Mouse (Mus musculus): ENCODE results near the gene Ndufaf7. TPM values are rescaled to one million over a fixed set of nuclear protein-coding genes. Genes with fewer than 3 reads are reported as not detected.
A peak's percentile ranks its signal among the peaks of the same experiment; 100 is the strongest.

Ndufaf7 gene
- polyA plus RNA-seq, 1 experiment from 2014 or later, result 53.9 TPM

DNA sequence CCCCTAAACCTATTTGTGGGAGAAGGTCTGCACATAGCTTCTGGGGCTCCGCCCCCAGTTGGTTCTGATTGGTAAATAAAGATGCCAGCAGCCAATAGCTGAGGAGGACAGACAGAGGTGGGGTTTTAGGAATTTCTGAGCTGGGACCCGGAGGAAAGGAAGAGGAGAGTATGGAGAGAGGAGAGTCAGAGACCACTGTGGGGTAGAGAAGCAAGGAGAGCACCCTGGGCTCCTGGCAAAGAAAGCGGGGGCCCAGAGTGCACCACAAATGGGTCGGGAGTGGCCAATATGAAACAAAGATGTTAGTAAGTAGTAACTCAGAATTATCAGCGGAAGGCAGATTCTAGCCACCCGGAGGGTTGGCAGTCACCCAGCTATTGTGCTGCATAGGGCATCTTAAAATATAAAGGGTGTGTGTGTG lies 24.1 kb upstream of the Ndufaf7 start:
- peak overlapping the region; percentile 46; the same call in 1 of the 2 replicates for H3K9ac ChIP-seq (ENCODE audit: low read length)

DNA sequence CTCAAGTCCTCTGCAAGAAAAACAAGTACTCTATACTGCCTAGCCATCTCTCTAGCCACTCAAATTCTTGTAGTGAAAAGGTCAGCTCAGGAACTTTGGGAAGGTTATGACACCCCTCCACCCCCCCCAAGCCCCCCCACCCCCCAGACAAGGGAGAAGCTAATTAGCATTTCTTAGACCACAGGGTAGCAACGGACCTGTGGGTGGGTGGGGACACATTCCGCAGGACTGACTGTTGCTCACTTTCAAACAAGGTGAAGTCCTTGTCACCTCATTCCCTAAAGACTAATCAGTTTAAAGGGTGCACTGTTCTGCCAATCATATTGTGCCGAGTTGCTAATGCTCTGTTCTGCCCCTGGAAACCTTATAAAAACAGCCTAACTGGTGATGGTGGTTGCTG lies 23.0 kb upstream of the Ndufaf7 start:
- H3K27me3 ChIP-seq (ENCODE audit: control insufficient read depth, insufficient read depth, low read length), result no peaks in the 10 kb centered on the region
- ATAC-seq (ENCODE audit: low FRiP score), result no peak
- WGBS, result 82% methylated on average over 3 of the region's 3 CpGs

More for the DNA sequence above, 24.1 kb upstream of the Ndufaf7 start:
- Histone ChIP-seq H3K27ac (ENCODE audit: low read depth, low read length) (no peak overlapping the region), H3K9me3 (ENCODE audit: control insufficient read depth, low read length) (no peaks in the 10 kb centered on the region), H3K4me3 (ENCODE audit: low read depth, low read length) (peak overlapping the region; percentile 16), H3K4me1 (ENCODE audit: control insufficient read depth, insufficient read depth, low read length) (peaks cover 4% of the 10 kb centered on the region; the same call in 1 of the 2 replicates), H3K4me2 (peak overlapping the region; percentile 36), H3K36me3 (ENCODE audit: control insufficient read depth, insufficient read depth, low read length) (no peaks in the 10 kb centered on the region), H3K27me3 (ENCODE audit: control insufficient read depth, insufficient read depth, low read length) (no peaks in the 10 kb centered on the region)
- WGBS, result 28% methylated on average over 6 of the region's 6 CpGs
- DNase-seq (ENCODE audit: low spot score, missing footprints) (peak; percentile 79), ATAC-seq (ENCODE audit: low FRiP score) (peak; percentile 48)

DNA sequence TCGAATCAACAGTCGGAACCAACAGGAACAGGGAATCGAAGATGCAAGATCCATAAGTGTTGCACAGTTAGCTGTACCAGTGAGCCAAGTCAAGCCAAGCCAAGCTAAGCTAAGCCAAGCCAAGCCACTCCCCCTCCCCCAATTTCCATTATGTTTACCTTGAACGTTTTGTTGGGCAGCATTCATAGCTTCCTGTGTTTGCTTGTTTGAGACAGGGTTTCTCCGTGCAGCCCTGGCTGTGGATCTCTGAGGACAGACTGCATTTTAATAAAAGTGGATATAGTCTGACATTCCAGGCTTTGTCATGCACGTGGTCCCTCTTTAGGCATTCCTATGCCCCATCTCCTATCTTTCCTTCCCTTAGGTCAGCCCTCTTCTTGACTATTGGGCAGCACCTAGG lies 21.2 kb upstream of the Ndufaf7 start:
- Histone ChIP-seq H3K4me3 (ENCODE audit: low read depth, low read length) (peak overlapping the region; percentile 64), H3K9me3 (ENCODE audit: control insufficient read depth, low read length) (no peaks in the 10 kb centered on the region), H3K36me3 (ENCODE audit: control insufficient read depth, insufficient read depth, low read length) (peaks cover 3% of the 10 kb centered on the region; the same call in 1 of the 2 replicates), H3K4me1 (ENCODE audit: control insufficient read depth, insufficient read depth, low read length) (peaks cover 4% of the 10 kb centered on the region; the same call in 1 of the 2 replicates), H3K9ac (ENCODE audit: low read length) (peak overlapping the region; percentile 81), H3K27ac (ENCODE audit: low read depth, low read length) (no peak overlapping the region), H3K27me3 (ENCODE audit: control insufficient read depth, insufficient read depth, low read length) (no peaks in the 10 kb centered on the region), H3K4me2 (peak overlapping the region; percentile 78)
- peak; percentile 38 for ATAC-seq (ENCODE audit: low FRiP score)
- peak; percentile 85 for DNase-seq (ENCODE audit: low spot score, missing footprints)
- 57% methylated on average over 6 of the region's 6 CpGs for WGBS

More for the DNA sequence above, 23.0 kb upstream of the Ndufaf7 start:
- no peak for DNase-seq (ENCODE audit: low spot score, missing footprints)
- Histone ChIP-seq H3K9ac (ENCODE audit: low read length) (no peak overlapping the region), H3K9me3 (ENCODE audit: control insufficient read depth, low read length) (no peaks in the 10 kb centered on the region), H3K4me2 (no peak overlapping the region), H3K4me1 (ENCODE audit: control insufficient read depth, insufficient read depth, low read length) (peaks cover 4% of the 10 kb centered on the region; the same call in 1 of the 2 replicates), H3K27ac (ENCODE audit: low read depth, low read length) (no peak overlapping the region), H3K4me3 (ENCODE audit: low read depth, low read length) (no peak overlapping the region), H3K36me3 (ENCODE audit: control insufficient read depth, insufficient read depth, low read length) (no peaks in the 10 kb centered on the region; the same call in 1 of the 2 replicates)

DNA sequence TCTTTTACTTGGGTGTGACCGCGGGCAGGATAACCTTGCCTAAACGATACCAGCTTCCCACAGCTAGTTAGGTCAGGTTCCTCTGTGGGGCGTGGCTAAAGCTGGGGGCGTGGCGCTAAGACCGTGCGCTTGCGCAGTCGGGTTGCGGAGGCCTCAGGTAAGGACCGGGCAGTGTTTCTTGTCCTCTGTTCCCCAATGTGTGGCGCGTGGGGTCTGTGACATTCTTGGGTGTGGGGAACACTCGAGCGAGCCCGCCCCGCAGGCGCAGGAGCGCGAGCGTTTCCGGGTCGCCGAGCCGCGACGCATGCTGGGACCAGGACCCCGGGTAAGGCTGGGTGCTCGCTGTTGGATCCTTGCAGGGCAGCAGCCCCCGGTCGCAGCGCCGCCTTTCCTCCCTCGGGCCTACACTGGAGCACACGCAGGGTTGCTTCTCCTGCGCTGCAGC lies 20.5 kb upstream of the Ndufaf7 start, which contains the start of gene Cebpzos:
TSS of gene Cebpzos (plus strand) at position 132 of the 445 bp plus-strand sequence.
- WGBS, result under 1% methylated on average over 37 of the region's 37 CpGs
- ATAC-seq (ENCODE audit: low FRiP score) (peak; percentile 94), DNase-seq (ENCODE audit: low spot score, missing footprints) (peak; percentile 98)
- Histone ChIP-seq H3K9me3 (ENCODE audit: control insufficient read depth, low read length) (no peaks in the 10 kb centered on the region), H3K27ac (ENCODE audit: low read depth, low read length) (peak within 1 kb of the TSS; percentile 53), H3K36me3 (ENCODE audit: control insufficient read depth, insufficient read depth, low read length) (peaks cover 6% of the 10 kb centered on the region), H3K9ac (ENCODE audit: low read length) (peak within 1 kb of the TSS; percentile 81), H3K4me2 (peak within 1 kb of the TSS; percentile 78), H3K27me3 (ENCODE audit: control insufficient read depth, insufficient read depth, low read length) (no peaks in the 10 kb centered on the region), H3K4me3 (ENCODE audit: low read depth, low read length) (peak within 1 kb of the TSS; percentile 64), H3K4me1 (ENCODE audit: control insufficient read depth, insufficient read depth, low read length) (peaks cover 4% of the 10 kb centered on the region; the same call in 1 of the 2 replicates)

DNA sequence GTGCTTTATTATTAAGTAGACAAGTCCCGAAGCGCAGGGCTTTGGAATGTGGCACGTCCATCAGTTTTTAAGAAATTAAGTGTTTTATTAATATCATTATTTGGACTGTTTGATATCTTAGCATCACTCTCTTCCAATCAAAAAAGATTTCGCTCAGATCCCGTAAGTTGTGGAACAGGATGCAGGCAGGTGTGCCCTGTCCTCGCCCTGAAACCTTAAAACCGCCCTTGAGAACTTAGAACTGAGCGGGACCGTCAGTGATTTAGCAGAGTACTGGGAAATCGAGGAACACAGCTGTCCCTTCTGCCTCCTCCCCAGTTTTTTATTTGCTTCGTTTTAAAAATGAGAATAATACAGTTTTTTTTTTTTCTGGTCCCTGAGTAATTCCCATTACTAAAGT lies 20.0 kb upstream of the Ndufaf7 start:
- Histone ChIP-seq H3K9me3 (ENCODE audit: control insufficient read depth, low read length) (no peaks in the 10 kb centered on the region), H3K9ac (ENCODE audit: low read length) (peak overlapping the region; percentile 81), H3K4me2 (peak overlapping the region; percentile 78), H3K36me3 (ENCODE audit: control insufficient read depth, insufficient read depth, low read length) (peaks cover 10% of the 10 kb centered on the region), H3K27me3 (ENCODE audit: control insufficient read depth, insufficient read depth, low read length) (no peaks in the 10 kb centered on the region), H3K4me1 (ENCODE audit: control insufficient read depth, insufficient read depth, low read length) (peaks cover 4% of the 10 kb centered on the region; the same call in 1 of the 2 replicates), H3K27ac (ENCODE audit: low read depth, low read length) (peak overlapping the region; percentile 53), H3K4me3 (ENCODE audit: low read depth, low read length) (peak overlapping the region; percentile 64)
- ATAC-seq (ENCODE audit: low FRiP score) (peak; percentile 25; the same call in 1 of the 2 replicates), DNase-seq (ENCODE audit: low spot score, missing footprints) (no peak)
- 6% methylated on average over 11 of the region's 11 CpGs for WGBS

DNA sequence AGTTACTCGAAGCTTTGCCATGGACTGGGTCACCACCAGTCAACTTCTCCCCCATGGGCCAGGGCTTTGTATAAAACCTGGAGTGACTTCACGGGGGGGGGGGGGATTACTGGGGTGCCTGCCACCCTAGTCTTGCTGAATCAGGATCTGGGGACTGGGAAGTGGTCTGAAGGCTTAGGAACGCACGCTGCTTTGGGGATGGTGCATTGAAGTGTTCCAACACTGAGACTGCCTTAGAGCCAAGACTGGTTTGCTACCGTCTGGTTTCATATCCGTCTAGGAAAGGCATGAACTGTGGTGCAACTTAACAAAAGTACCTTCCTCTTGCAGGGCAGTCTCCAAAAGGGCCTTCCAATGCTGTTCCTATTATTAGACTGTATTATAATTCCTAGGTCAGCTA lies 19.2 kb upstream of the Ndufaf7 start:
- peaks cover 4% of the 10 kb centered on the region; the same call in 1 of the 2 replicates for H3K4me1 ChIP-seq (ENCODE audit: control insufficient read depth, insufficient read depth, low read length)
- no peak overlapping the region for H3K4me3 ChIP-seq (ENCODE audit: low read depth, low read length)
- DNase-seq (ENCODE audit: low spot score, missing footprints) (peak; percentile 82), ATAC-seq (ENCODE audit: low FRiP score) (no peak)
- H3K27ac ChIP-seq (ENCODE audit: low read depth, low read length), result no peak overlapping the region
- no peaks in the 10 kb centered on the region for H3K9me3 ChIP-seq (ENCODE audit: control insufficient read depth, low read length)
- WGBS, result 42% methylated on average over 6 of the region's 6 CpGs
- H3K4me2 ChIP-seq, result peak overlapping the region; percentile 78
- no peaks in the 10 kb centered on the region for H3K27me3 ChIP-seq (ENCODE audit: control insufficient read depth, insufficient read depth, low read length)
- H3K9ac ChIP-seq (ENCODE audit: low read length), result no peak overlapping the region; the same call in 1 of the 2 replicates
- peaks cover 12% of the 10 kb centered on the region for H3K36me3 ChIP-seq (ENCODE audit: control insufficient read depth, insufficient read depth, low read length)

DNA sequence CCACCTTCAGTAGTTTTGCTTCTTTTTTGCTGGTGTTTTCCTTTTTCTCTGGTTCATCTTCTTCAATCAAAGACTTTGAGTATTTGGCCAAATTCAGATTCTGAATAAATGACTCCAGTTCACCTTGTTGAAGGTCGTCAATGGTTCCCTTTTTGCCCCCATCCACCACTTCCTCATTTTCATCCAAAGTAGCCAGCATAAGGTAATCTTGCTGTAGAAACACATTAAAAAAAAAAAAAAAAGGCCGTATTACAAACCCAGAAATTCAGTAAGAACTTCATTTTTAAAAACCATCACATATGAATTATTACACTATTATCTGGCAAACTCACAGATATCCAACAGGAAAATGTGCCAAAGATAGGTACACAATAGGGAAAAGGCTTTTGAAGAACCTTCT lies 1.1 kb upstream of the Ndufaf7 start:
- peaks cover 10% of the 10 kb centered on the region; the same call in 1 of the 2 replicates for H3K36me3 ChIP-seq (ENCODE audit: control insufficient read depth, insufficient read depth, low read length)
- 91% methylated on average over 2 of the region's 2 CpGs for WGBS

DNA sequence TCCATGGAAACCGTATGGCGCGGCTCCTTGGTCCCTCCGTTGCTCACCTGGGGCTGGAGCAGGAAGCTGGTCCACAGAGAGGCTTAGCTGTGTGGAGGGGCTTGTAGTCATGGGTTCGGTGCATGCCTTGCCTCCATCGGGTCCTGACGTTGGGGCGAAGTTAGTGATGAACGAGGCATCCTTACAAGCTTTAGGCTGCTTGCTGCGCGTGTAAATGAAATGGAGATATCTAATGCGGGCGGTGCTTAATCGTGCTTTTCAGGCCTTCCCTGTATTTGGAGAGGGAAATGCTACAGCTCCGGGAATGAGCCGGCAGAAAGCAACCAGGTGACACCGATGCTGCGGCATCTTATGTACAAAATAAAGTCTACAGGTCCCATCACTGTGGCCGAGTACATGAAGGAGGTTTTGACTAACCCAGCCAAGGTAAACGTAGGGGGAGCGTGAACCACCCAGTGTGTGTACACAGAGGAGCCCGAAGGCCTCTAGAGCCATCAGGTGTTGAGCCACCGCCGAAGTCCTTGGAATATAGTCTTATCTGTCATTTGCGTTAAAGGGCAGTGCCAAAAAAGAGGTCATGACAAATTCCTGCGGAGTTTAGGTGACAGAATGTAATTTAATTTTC lies 405 bp downstream of the Ndufaf7 start:
- Histone ChIP-seq H3K36me3 (ENCODE audit: control insufficient read depth, insufficient read depth, low read length) (peaks cover 5% of the 10 kb centered on the region; the same call in 1 of the 2 replicates), H3K9me3 (ENCODE audit: control insufficient read depth, low read length) (no peaks in the 10 kb centered on the region), H3K4me2 (peak overlapping the region; percentile 75), H3K27me3 (ENCODE audit: control insufficient read depth, insufficient read depth, low read length) (no peaks in the 10 kb centered on the region), H3K4me1 (ENCODE audit: control insufficient read depth, insufficient read depth, low read length) (peaks cover 8% of the 10 kb centered on the region), H3K9ac (ENCODE audit: low read length) (peak overlapping the region; percentile 84), H3K4me3 (ENCODE audit: low read depth, low read length) (peak overlapping the region; percentile 86), H3K27ac (ENCODE audit: low read depth, low read length) (no peak overlapping the region)
- no peak for DNase-seq (ENCODE audit: low spot score, missing footprints)
- no peak for ATAC-seq (ENCODE audit: low FRiP score)
- WGBS, result 11% methylated on average over 26 of the region's 26 CpGs

More for the DNA sequence above, 1.1 kb upstream of the Ndufaf7 start:
- DNase-seq (ENCODE audit: low spot score, missing footprints) (no peak), ATAC-seq (ENCODE audit: low FRiP score) (no peak)
- Histone ChIP-seq H3K4me3 (ENCODE audit: low read depth, low read length) (peak overlapping the region; percentile 86), H3K4me2 (peak overlapping the region; percentile 76), H3K9me3 (ENCODE audit: control insufficient read depth, low read length) (no peaks in the 10 kb centered on the region), H3K27me3 (ENCODE audit: control insufficient read depth, insufficient read depth, low read length) (no peaks in the 10 kb centered on the region), H3K27ac (ENCODE audit: low read depth, low read length) (no peak overlapping the region), H3K4me1 (ENCODE audit: control insufficient read depth, insufficient read depth, low read length) (peaks cover 8% of the 10 kb centered on the region), H3K9ac (ENCODE audit: low read length) (peak overlapping the region; percentile 84)

DNA sequence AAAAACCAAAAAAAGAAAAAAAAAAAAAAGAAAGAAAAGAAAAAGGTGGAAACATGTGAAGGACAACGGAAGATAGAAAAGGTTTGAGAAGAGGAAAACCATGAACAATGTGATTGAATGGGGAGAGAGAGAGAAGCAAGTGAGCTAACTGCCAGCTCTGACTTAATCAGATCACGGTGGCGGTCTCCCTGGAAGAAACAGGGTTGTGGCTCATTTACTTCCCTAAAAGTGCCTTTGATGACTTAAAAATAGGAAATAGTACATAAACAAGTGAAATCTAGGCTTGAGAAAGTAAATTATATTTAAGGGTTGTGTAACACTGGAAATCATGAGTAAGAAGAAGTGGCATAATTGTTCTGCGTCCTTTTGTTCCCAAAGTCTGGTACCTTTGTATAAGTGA lies 2.0 kb downstream of the Ndufaf7 start:
- peaks cover 5% of the 10 kb centered on the region for H3K36me3 ChIP-seq (ENCODE audit: control insufficient read depth, insufficient read depth, low read length)
- no peaks in the 10 kb centered on the region for H3K27me3 ChIP-seq (ENCODE audit: control insufficient read depth, insufficient read depth, low read length)
- no peak for ATAC-seq (ENCODE audit: low FRiP score)
- H3K9me3 ChIP-seq (ENCODE audit: control insufficient read depth, low read length), result no peaks in the 10 kb centered on the region
- no peak overlapping the region for H3K9ac ChIP-seq (ENCODE audit: low read length)
- DNase-seq (ENCODE audit: low spot score, missing footprints), result no peak
- H3K4me2 ChIP-seq, result no peak overlapping the region
- 94% methylated on average over 4 of the region's 4 CpGs for WGBS
- H3K4me3 ChIP-seq (ENCODE audit: low read depth, low read length), result no peak overlapping the region
- H3K4me1 ChIP-seq (ENCODE audit: control insufficient read depth, insufficient read depth, low read length), result peaks cover 8% of the 10 kb centered on the region
- no peak overlapping the region for H3K27ac ChIP-seq (ENCODE audit: low read depth, low read length)

All from midbrain, embryonic 11.5 days (tissue).